Mouse (Mus musculus) liver, adult 2 months (tissue): ENCODE measurements around the gene Mrps23. TPM values are rescaled to one million over a fixed set of nuclear protein-coding genes. Genes with fewer than 3 reads are reported as not detected.

Source experiments
- DNase-seq: peaks from one replicate; pipeline ENCODE4 v3.0.0-alpha.2; 2011; ENCODE audit warnings: low read depth, low spot score; ENCODE audit errors: extremely low read depth
- H3K27ac ChIP-seq: fragments of 200-500 bp; replicated peaks from 2 replicates; pipeline ENCODE4 v1.5.1; 2012; ENCODE audit warnings: low read depth, mild to moderate bottlenecking, control low read depth, inconsistent platforms, low read length; ENCODE audit not compliant: insufficient read depth
- H3K27me3 ChIP-seq: fragments of 200-500 bp; 2 replicates; pipeline ENCODE4 v1.6.1; 2012; ENCODE audit warnings: mild to moderate bottlenecking, moderate library complexity, low read length, inconsistent platforms; ENCODE audit not compliant: control insufficient read depth, insufficient read depth
- H3K36me3 ChIP-seq: fragments of 200-500 bp; 2 replicates; pipeline ENCODE4 v1.6.1; 2012; ENCODE audit warnings: low read length, inconsistent platforms; ENCODE audit not compliant: control insufficient read depth, insufficient read depth
- H3K4me1 ChIP-seq: fragments of 200-500 bp; 2 replicates; pipeline ENCODE4 v1.6.1; 2011; ENCODE audit warnings: low read length; ENCODE audit not compliant: control insufficient read depth, insufficient read depth
- H3K4me3 ChIP-seq: fragments of 200-500 bp; 2 replicates; pipeline ENCODE4 v1.5.1; 2011; ENCODE audit warnings: low read depth, mild to moderate bottlenecking, control low read depth, low read length, moderate library complexity; ENCODE audit not compliant: insufficient read depth
- H3K79me2 ChIP-seq: fragments of 200-500 bp; 2 replicates; pipeline ENCODE4 v1.6.1; 2012; ENCODE audit warnings: inconsistent platforms, mild to moderate bottlenecking, low read length, moderate library complexity; ENCODE audit not compliant: control insufficient read depth, insufficient read depth
- H3K9ac ChIP-seq: fragments of 200-500 bp; 2 replicates; pipeline ENCODE4 v1.6.1; 2012; ENCODE audit warnings: low read depth, mild to moderate bottlenecking, control low read depth, inconsistent platforms, low read length
- CTCF ChIP-seq: fragments of 200-500 bp; IDR thresholded peaks from 2 replicates; pipeline ENCODE4 v1.5.1; 2011; ENCODE audit warnings: low read depth, low read length, control low read depth
- POLR2A ChIP-seq: fragments of 200-500 bp; IDR thresholded peaks from 2 replicates; pipeline ENCODE4 v1.6.1; 2011; ENCODE audit warnings: low read length, control low read depth; ENCODE audit not compliant: insufficient read depth; ENCODE audit errors: extremely low read depth
- WGBS: fragments of 180-500 bp; shearing (Covaris S2); methylation state at CpG from one replicate; pipeline ENCODE4 v1.1.7; 2018; 5-methylcytosine and 5-hydroxymethylcytosine counted together
- polyA plus RNA-seq: library from polyadenylated mRNA; depleted of rRNA; stranded (reverse); fragments of >200 nt; gene quantifications from 2 replicates; pipeline ENCODE4 v1.2.3, GENCODE M21; 2012
- total RNA-seq: library from RNA; depleted of rRNA; stranded (reverse); fragments of >200 nt; gene quantifications from 2 replicates; pipeline ENCODE4 v1.2.3, GENCODE M21; 2014

Mrps23 gene
- total and polyA plus RNA-seq, 2 experiments = 21.6 to 28.8 TPM

- no peak for DNase-seq
- no peaks in the 10 kb centered on the region for H3K36me3 ChIP-seq
- no peaks in the 10 kb centered on the region for H3K27me3 ChIP-seq
- H3K9ac ChIP-seq = no peak overlapping the region
- 84% methylated on average over 3 of the region's 3 CpGs for WGBS
- no peak for TF ChIP-seq POLR2A
- TF ChIP-seq CTCF = no peak
- no peak overlapping the region for H3K27ac ChIP-seq
- H3K4me3 ChIP-seq = no peak overlapping the region
- no peaks in the 10 kb centered on the region for H3K4me1 ChIP-seq
- no peaks in the 10 kb centered on the region for H3K79me2 ChIP-seq
These were observed 33.6 kb upstream of the Mrps23 start for GRCm38 (mm10) chr11:88170606-88171005.

- H3K27ac ChIP-seq = no peak overlapping the region
- H3K79me2 ChIP-seq = no peaks in the 10 kb centered on the region
- no peak for DNase-seq
- WGBS = 84% methylated on average over 15 of the region's 15 CpGs
- H3K27me3 ChIP-seq = no peaks in the 10 kb centered on the region
- no peak for TF ChIP-seq CTCF
- no peak for TF ChIP-seq POLR2A
- H3K9ac ChIP-seq = no peak overlapping the region
- H3K36me3 ChIP-seq = no peaks in the 10 kb centered on the region
- H3K4me3 ChIP-seq = no peak overlapping the region
- H3K4me1 ChIP-seq = no peaks in the 10 kb centered on the region
These were observed 32.2 kb upstream of the Mrps23 start for GRCm38 (mm10) chr11:88171876-88172442.

GRCm38 (mm10) chr11:88172601-88173325 is 31.4 kb upstream of the Mrps23 start:
- Histone ChIP-seq H3K4me1 (no peaks in the 10 kb centered on the region), H3K79me2 (no peaks in the 10 kb centered on the region), H3K27ac (no peak overlapping the region; the same call in 1 of the 2 replicates), H3K4me3 (no peak overlapping the region), H3K27me3 (no peaks in the 10 kb centered on the region), H3K9ac (no peak overlapping the region), H3K36me3 (no peaks in the 10 kb centered on the region)
- WGBS = 70% methylated on average over 10 of the region's 10 CpGs
- TF ChIP-seq POLR2A (no peak), CTCF (no peak)
- DNase-seq = no peak

GRCm38 (mm10) chr11:88173386-88174025 is 30.7 kb upstream of the Mrps23 start:
- 45% methylated on average over 9 of the region's 9 CpGs for WGBS
- no peak for TF ChIP-seq CTCF
- no peak for TF ChIP-seq POLR2A
- Histone ChIP-seq H3K4me1 (no peaks in the 10 kb centered on the region), H3K27ac (no peak overlapping the region), H3K4me3 (no peak overlapping the region), H3K36me3 (no peaks in the 10 kb centered on the region), H3K27me3 (no peaks in the 10 kb centered on the region), H3K79me2 (no peaks in the 10 kb centered on the region), H3K9ac (no peak overlapping the region)
- DNase-seq = no peak

DNA sequence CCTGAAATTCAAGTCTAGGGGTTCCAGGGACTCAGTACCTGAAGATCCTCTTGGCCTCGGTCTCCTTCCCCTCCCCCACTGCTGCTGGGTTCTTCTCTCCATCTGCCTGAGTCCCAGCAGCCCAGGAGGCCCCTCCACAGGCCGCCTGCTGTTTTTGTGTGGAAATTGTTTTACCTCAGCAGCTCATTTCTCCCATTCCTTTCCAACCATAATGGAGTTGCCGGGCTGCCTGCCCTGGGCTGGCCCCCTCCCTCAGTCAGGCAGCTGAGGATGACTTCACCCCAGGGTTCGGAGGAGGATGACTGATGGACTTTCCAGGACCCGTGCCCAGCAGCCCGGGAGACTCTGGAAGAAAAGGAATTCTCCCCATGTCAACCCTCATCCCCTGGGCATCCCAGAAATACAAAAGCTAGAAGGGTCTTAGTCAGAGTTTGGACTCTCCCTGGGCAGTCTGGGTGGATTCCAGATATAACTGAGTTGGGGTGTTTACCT is 23.7 kb upstream of the Mrps23 start:
- H3K36me3 ChIP-seq = no peaks in the 10 kb centered on the region
- no peaks in the 10 kb centered on the region for H3K4me1 ChIP-seq
- no peak overlapping the region for H3K9ac ChIP-seq
- H3K27ac ChIP-seq = peak overlapping the region; percentile 28
- no peaks in the 10 kb centered on the region for H3K79me2 ChIP-seq
- 58% methylated on average over 6 of the region's 6 CpGs for WGBS
- no peak for DNase-seq
- no peak overlapping the region for H3K4me3 ChIP-seq
- no peaks in the 10 kb centered on the region for H3K27me3 ChIP-seq
- TF ChIP-seq POLR2A (no peak), CTCF (no peak)
